Mouse (Mus musculus) limb, embryonic 10.5 days (tissue): ENCODE results near the gene Hip1r. TPM values are rescaled to one million over a fixed set of nuclear protein-coding genes. Genes with fewer than 3 reads are reported as not detected.
"Not testable (repeated sequence)": the region's sequence is repeated elsewhere in the genome, so short reads cannot be mapped to it uniquely, and the experiment has no call there.

Experiments used
- DNase-seq: peaks from one replicate; pipeline ENCODE4 v3.0.0-alpha.2; 2017; ENCODE audit warnings: low spot score
- H3K27ac ChIP-seq: fragments of 300-500 bp; sonication (generic); 2 replicates; pipeline ENCODE4 v1.5.1; 2016; ENCODE audit warnings: mild to moderate bottlenecking
- H3K27me3 ChIP-seq: fragments of 300-500 bp; sonication (generic); 2 replicates; pipeline ENCODE4 v1.6.1; 2016; ENCODE audit warnings: low read depth, mild to moderate bottlenecking; ENCODE audit not compliant: poor library complexity, severe bottlenecking
- H3K36me3 ChIP-seq: fragments of 300-500 bp; sonication (generic); 2 replicates; pipeline ENCODE4 v1.6.1; 2016; ENCODE audit warnings: mild to moderate bottlenecking, moderate library complexity
- H3K4me1 ChIP-seq: fragments of 300-500 bp; sonication (generic); 2 replicates; pipeline ENCODE4 v1.6.1; 2016
- H3K4me3 ChIP-seq: fragments of 300-500 bp; sonication (generic); 2 replicates; pipeline ENCODE4 v1.5.1; 2016; ENCODE audit warnings: mild to moderate bottlenecking, moderate library complexity
- H3K9me3 ChIP-seq: fragments of 300-500 bp; sonication (generic); replicated peaks from 2 replicates; pipeline ENCODE4 v1.6.1; 2016; ENCODE audit warnings: mild to moderate bottlenecking
- WGBS: fragments of 180-500 bp; shearing (Covaris S2); methylation state at CpG from one replicate; pipeline ENCODE4 v1.1.7; 2016; 5-methylcytosine and 5-hydroxymethylcytosine counted together
- polyA plus RNA-seq: library from polyadenylated mRNA; unstranded; fragments of >200 nt; fragmentation: Nextera tagmentation; extraction: Ambion mirVana; gene quantifications from 2 replicates; pipeline ENCODE4 v1.2.1, GENCODE M21; 2016

Hip1r gene
- polyA plus RNA-seq, 1 experiment from 2014 or later, result 7.1 TPM

DNA sequence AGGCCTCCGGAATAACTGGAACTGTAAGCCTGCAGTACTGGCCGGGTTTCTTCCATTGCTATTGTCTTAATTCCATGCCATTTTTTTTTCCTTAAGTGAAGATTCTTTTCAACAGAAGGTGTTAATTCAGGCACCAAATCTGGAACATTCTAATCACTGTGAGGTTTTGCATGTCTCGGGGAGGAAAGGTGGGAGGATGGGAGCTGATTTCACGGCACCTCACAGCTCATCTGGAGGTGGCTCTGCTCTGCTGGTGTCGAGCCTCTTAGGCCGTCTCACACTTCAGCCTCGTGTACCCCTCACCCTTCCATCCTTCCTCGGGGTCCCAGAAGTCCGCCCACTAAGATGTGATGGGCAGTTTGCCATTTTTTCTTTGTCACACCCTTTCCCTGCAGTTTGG, 67.7 kb downstream of the Hip1r start:
- H3K27ac ChIP-seq, result no peak overlapping the region
- 76% methylated on average over 9 of the region's 9 CpGs for WGBS

DNA sequence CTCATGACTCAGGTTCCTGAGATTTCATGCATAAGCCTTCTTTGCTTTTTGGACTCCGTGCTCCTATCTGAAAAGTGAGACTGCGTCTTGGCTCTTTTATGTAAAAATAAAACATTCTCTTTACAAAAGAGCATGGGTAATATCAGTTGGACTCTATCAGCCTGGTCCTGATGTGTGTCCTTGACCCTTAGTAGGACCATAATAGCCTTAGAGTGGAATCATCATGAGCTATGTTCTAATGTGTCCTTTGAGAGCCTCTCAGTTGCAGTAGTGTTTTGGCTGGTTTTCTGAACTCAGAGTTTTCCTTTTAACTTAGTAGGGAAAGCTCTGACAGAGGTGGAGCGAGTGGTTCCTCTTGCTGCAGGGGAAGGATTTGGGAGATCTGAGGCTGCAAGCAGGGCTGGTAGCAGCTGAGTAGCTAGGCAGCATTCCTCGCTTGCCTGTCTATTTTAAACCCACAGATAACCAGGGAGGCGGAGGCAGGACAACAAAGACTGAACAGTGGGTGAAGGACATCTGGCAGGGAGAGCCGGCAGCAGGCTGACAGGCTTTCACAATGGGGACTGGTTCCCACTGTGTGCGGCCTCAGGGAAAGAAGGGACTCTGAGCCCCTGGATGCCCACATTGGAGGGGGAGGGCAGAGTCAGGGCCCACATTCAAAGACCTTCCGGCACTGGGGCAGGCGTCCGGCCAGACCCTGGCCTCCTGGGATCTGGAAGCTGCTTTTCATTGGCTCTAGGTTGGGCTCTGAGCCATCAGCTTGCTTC, 70.0 kb downstream of the Hip1r start:
- Histone ChIP-seq H3K27me3 (no peaks in the 10 kb centered on the region), H3K27ac (peak overlapping the region; percentile 11; the same call in 1 of the 2 replicates), H3K9me3 (no peaks in the 10 kb centered on the region), H3K4me1 (peaks cover 5% of the 10 kb centered on the region; the same call in 1 of the 2 replicates), H3K36me3 (no peaks in the 10 kb centered on the region), H3K4me3 (no peak overlapping the region)
- 51% methylated on average over 10 of the region's 10 CpGs for WGBS
- no peak for DNase-seq

More for the DNA sequence above, 67.7 kb downstream of the Hip1r start:
- H3K4me1 ChIP-seq, result peaks cover 14% of the 10 kb centered on the region
- H3K27me3 ChIP-seq, result no peaks in the 10 kb centered on the region
- no peak for DNase-seq
- H3K4me3 ChIP-seq, result no peak overlapping the region
- no peaks in the 10 kb centered on the region for H3K9me3 ChIP-seq
- H3K36me3 ChIP-seq, result no peaks in the 10 kb centered on the region

DNA sequence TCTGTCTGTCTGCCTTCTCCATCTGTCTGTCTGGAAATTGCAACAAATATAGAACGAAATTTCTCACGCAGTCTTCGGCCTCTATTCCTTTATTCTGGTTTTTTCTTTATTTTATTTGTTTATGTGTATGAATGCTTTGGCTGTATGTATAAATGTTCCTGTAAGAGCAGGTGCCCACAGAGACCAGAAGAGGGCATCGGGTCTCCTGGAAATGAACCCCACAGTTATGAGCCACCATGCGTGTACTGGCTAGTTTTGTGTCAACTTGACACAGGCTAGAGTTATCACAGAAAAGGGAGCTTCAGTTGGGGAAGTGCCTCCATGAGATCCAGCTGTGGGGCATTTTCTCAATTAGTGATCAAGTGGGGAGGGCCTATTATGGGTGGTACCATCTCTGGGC, 70.6 kb downstream of the Hip1r start:
- H3K4me3 ChIP-seq, result no peak overlapping the region
- WGBS, result 92% methylated on average over 5 of the region's 5 CpGs
- no peaks in the 10 kb centered on the region for H3K27me3 ChIP-seq
- no peaks in the 10 kb centered on the region for H3K36me3 ChIP-seq
- no peaks in the 10 kb centered on the region for H3K9me3 ChIP-seq
- peak overlapping the region; percentile 11; the same call in 1 of the 2 replicates for H3K27ac ChIP-seq
- peaks cover 5% of the 10 kb centered on the region; the same call in 1 of the 2 replicates for H3K4me1 ChIP-seq
- DNase-seq, result no peak

DNA sequence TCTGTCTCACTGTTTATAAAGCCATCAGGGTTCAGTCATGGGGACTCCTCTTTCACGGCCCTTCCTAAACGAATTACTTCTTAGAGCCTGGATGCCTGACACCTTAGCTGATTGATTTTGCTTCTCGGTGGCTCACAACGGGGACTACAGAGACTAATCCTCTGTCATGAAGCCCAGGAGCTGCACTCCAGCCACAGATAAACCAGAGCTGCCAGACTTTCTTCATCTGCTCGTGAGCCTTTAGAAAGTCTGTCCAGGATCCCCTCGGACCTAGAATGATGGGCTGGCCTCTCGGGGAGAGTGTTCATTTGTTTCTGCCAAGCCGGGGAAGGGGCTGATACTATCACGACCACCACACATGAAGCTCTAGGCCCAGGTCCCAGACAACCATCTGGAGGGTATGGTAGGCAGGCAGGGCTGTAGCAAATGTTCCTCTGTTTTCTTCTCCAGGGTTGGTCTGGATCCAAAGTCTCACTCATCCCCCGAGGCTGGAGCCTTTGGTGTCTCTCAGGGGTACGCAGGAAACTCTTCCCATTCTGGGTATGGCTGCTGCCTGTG, 72.1 kb downstream of the Hip1r start:
- 29% methylated on average over 11 of the region's 11 CpGs for WGBS
- Histone ChIP-seq H3K27ac (no peak overlapping the region), H3K27me3 (no peaks in the 10 kb centered on the region), H3K9me3 (no peaks in the 10 kb centered on the region), H3K4me1 (peaks cover 17% of the 10 kb centered on the region), H3K4me3 (no peak overlapping the region), H3K36me3 (no peaks in the 10 kb centered on the region)
- DNase-seq, result no peak

DNA sequence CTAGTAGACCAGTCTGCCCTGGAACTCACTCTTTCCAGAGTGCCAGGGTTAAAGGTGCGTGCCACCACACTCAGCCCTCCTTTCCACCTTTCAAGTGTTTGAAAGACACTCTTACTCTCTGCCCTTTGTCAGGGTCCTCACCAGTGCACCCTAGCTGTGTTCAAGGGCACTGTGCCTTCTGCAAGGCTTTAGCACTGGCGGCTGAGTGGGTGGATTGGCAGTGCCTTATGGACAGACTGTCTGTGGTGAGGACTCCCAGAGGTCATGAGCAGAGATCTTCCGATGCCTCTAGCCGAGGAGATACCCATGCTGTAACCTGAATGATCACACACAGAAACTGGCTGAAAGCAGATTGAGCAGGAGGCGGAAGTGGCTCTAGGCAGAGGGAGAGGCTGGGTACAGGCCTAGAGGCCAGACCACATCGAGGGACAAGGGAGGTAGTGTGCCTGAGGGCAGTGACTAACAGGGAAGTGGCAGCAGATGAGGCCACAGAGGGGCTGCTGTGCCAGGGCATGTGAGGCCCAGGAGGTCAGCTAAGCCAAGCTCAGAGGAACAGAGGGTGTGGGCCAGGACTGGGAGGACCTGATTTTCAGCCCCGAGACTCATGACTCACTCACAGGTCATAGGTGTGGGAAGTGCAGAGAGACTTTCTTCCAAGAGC, 73.4 kb downstream of the Hip1r start:
- H3K27me3 ChIP-seq, result no peaks in the 10 kb centered on the region
- peaks cover 19% of the 10 kb centered on the region for H3K4me1 ChIP-seq
- no peak for DNase-seq
- H3K36me3 ChIP-seq, result no peaks in the 10 kb centered on the region
- H3K27ac ChIP-seq, result no peak overlapping the region
- WGBS, result 80% methylated on average over 7 of the region's 7 CpGs
- H3K4me3 ChIP-seq, result no peak overlapping the region
- H3K9me3 ChIP-seq, result no peaks in the 10 kb centered on the region

DNA sequence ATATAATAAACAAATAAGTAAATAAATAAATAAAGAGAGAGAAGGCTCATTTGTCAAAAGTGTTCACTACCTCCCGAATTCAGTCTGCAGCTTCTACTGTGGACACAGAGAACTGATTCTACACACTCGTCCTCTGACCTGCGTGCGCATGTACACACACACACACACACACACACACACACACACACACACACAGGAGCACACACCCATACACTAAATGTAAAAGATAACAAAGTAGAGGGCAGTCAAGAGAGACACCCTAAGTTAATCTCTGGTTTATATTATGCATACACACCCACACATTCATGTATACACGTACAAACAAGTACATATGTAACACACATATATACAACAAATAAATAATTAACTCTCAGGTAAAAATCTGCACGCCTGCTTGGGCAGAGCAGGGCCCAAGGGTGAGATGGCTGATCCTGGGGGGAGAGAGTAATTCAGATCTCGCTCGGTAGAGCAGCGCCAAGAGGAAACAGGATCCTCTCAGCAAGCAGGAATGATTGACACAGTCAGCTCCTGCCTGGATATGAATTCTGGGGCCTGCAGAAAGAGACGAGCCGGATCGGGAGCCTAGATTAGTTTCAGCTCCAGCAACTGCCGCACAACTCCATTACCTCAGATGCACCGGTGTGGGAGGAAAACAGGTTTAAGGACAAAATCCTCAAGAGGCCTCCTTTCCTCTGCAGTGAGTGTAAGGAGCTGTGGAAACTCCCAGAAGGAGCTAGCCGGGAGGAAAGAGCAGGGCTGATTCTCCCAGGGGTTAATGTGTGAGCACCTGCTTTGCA, 76.0 kb downstream of the Hip1r start:
- Histone ChIP-seq H3K36me3 (no peaks in the 10 kb centered on the region), H3K27ac (peak overlapping the region; percentile 53; the same call in 1 of the 2 replicates), H3K4me1 (peaks cover 14% of the 10 kb centered on the region), H3K9me3 (no peaks in the 10 kb centered on the region), H3K4me3 (no peak overlapping the region), H3K27me3 (no peaks in the 10 kb centered on the region)
- WGBS, result 82% methylated on average over 15 of the region's 15 CpGs
- DNase-seq, result no peak

DNA sequence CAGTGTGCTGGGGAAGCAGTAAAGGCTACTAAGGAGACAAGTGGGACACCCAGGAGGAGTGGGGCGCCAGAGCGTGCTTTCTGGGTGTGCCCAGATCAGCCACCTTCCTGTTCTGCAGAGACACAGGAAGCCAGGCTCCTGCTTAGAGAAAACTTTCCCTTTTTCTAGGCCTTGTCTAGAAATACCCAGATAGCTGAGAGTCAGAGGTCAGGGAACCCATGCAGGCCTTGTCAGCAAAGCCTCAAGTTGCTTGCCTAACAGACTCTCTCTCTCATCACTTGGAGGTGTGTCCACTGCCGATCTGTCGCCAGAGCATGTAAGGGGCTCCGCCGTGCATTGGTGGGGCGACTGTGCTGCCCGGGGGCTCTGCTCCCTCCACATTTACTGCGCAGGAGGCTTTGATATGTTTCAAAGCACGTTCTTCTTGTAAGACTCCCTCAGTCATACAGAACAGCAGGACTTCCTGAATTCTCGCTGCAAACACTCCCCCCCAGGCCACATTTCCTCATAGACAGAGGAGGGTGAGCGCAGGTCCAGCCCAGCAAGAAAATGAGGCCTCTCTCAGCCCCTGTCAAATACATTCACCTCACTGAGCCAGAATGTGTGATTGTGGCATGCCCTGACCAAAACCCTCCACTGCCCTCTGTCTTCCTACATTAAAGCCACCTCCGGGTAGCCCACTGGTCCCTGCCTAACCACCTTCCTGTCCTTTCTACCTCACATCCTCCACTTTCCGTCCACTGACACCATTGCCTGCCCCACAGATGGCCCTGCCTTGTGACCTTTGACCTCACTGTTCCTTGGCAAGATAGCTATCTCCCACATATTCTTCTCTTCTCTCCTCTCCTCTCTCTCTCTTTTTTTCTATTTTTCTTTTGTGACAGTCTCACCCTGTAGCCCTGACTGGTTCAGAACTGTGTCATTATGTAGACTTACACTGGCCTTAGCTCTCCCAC, 76.9 kb downstream of the Hip1r start:
- Histone ChIP-seq H3K36me3 (no peaks in the 10 kb centered on the region), H3K27ac (peak overlapping the region; percentile 53), H3K4me1 (peaks cover 14% of the 10 kb centered on the region), H3K4me3 (no peak overlapping the region), H3K9me3 (no peaks in the 10 kb centered on the region), H3K27me3 (no peaks in the 10 kb centered on the region)
- 59% methylated on average over 14 of the region's 14 CpGs for WGBS
- no peak for DNase-seq

DNA sequence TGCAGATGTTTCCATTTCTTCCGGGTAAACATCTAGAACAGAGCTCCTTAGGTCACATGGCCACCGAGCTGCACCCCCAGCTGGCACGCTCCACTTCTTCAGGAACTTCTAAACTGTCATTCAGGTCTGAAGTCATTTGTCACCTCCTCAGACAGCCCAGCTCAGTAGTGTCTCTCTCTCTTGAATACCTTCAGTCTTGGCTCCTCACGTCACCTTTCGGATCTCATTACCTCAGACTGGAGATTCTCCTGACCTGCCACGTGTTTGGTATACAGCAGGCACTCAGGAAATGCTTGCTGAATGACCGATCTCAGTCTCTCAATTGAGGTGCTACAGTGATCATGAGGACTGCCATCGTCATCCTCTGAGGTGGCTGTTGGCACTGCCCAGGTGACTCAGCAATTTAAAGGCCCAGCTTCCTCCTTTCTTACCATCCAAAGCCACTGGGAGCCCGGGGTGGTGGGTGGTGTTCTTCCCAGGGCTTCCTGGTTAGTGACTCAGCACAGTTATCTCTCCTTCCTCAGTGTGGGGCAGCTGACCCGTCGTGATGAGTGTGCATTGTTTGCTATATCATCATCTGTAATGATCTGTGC, 78.6 kb downstream of the Hip1r start:
- Histone ChIP-seq H3K9me3 (no peaks in the 10 kb centered on the region), H3K4me1 (peaks cover 14% of the 10 kb centered on the region), H3K36me3 (no peaks in the 10 kb centered on the region), H3K4me3 (no peak overlapping the region), H3K27me3 (no peaks in the 10 kb centered on the region), H3K27ac (0 out of 2 replicates have a peak overlapping the region, but pooled peaks have one; percentile 40)
- 82% methylated on average over 11 of the region's 11 CpGs for WGBS
- DNase-seq, result no peak

DNA sequence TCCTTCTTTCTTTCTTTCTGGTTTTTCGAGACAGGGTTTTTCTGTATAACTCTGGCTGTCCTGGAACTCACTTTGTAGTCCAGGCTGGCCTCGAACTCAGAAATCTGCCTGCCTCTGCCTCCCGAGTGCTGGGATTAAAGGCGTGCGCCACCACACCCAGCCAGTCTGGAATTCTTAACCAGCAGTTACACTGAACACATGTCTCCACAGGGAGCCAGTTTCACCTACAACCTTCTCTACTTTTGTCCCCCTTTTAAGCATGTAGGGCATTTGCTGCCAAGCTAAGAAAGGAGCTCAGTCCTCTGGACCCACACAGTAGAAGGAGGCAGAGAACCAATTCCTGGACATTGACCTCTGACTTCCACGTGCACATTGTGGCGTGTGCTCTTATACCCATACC, 79.2 kb downstream of the Hip1r start:
- peaks cover 14% of the 10 kb centered on the region for H3K4me1 ChIP-seq
- 92% methylated on average over 7 of the region's 7 CpGs for WGBS
- not testable (repeated sequence) for H3K27ac ChIP-seq, DNase-seq, H3K36me3 ChIP-seq, H3K27me3 ChIP-seq, H3K9me3 ChIP-seq, H3K4me3 ChIP-seq
